18 mouse cellular contexts compared by ENCODE assay signal in genomic region chr1:63369561-63369960, GRCm38 (mm10).
"Had no signal": no experiment of that assay in that cellular context is flagged by ENCODE, and none has a peak within 500 bp of the region (broad histone marks: within the 10 kb centered on the region; RNA-seq: fewer than 3 reads in every experiment).

No protein-coding gene starts in this region.

- H3K27ac ChIP-seq: layer of hippocampus, adult 2 months; limb, embryonic 12.5 days; liver, embryonic 13.5 days; lung, embryonic 15.5 days; macrophage; midbrain, embryonic 12.5 days; neural tube, embryonic 15.5 days; stomach, postnatal 0 days had no signal

- H3K9me3 ChIP-seq: liver, embryonic 13.5 days; lung, embryonic 15.5 days; midbrain, embryonic 12.5 days; neural tube, embryonic 15.5 days had no signal

- H3K4me2 ChIP-seq: limb, embryonic 12.5 days; liver, embryonic 13.5 days; lung, embryonic 15.5 days; midbrain, embryonic 12.5 days; neural tube, embryonic 15.5 days had no signal

- H3K36me3 ChIP-seq: limb, embryonic 12.5 days; liver, embryonic 13.5 days; lung, embryonic 15.5 days; midbrain, embryonic 12.5 days; neural tube, embryonic 15.5 days had no signal

- ATAC-seq: liver, postnatal 0 days had no signal

- H3K9ac ChIP-seq: limb, embryonic 12.5 days; liver, embryonic 13.5 days; liver, postnatal 0 days; lung, embryonic 15.5 days; midbrain, embryonic 12.5 days; neural tube, embryonic 15.5 days had no signal

- H3K27me3 ChIP-seq: limb, embryonic 12.5 days; liver, embryonic 13.5 days; lung, embryonic 15.5 days; megakaryocyte, embryonic 14.5 days; midbrain, embryonic 12.5 days; neural tube, embryonic 15.5 days had no signal

- DNase-seq: kidney, postnatal 10 days; kidney, postnatal 4 days; liver; liver, embryonic 13.5 days; liver, postnatal 0 days; lung, postnatal 14 days; retina, postnatal 1 day; right cerebral cortex, postnatal 14 days; thymus, adult 18-20 months; thymus, postnatal 14 days had no signal

- H3K4me1 ChIP-seq: liver, embryonic 13.5 days; lung, embryonic 15.5 days; megakaryocyte, embryonic 14.5 days had no signal

- H3K4me3 ChIP-seq: layer of hippocampus, adult 2 months; limb, embryonic 12.5 days; liver, embryonic 13.5 days; lung, embryonic 15.5 days; megakaryocyte, embryonic 14.5 days; midbrain, embryonic 12.5 days; neural tube, embryonic 15.5 days had no signal
